Mouse (Mus musculus) G1E (cell line): Measurements from ENCODE around the gene Mrps16.

Experiments used
- CTCF ChIP-seq: IDR thresholded peaks from 2 replicates; pipeline ENCODE4 v1.5.1; 2012; ENCODE audit warnings: low read depth, low read length, inconsistent platforms, mixed read lengths
- GATA1 ChIP-seq: IDR thresholded peaks from 2 replicates; pipeline ENCODE4 v1.6.1; 2012; ENCODE audit warnings: borderline replicate concordance, low read length, inconsistent platforms, mixed read lengths
- TAL1 ChIP-seq: conservative IDR thresholded peaks from 2 replicates; pipeline ENCODE4 v1.6.1; 2012; ENCODE audit warnings: low read depth, low read length, inconsistent platforms, mixed read lengths

DNA sequence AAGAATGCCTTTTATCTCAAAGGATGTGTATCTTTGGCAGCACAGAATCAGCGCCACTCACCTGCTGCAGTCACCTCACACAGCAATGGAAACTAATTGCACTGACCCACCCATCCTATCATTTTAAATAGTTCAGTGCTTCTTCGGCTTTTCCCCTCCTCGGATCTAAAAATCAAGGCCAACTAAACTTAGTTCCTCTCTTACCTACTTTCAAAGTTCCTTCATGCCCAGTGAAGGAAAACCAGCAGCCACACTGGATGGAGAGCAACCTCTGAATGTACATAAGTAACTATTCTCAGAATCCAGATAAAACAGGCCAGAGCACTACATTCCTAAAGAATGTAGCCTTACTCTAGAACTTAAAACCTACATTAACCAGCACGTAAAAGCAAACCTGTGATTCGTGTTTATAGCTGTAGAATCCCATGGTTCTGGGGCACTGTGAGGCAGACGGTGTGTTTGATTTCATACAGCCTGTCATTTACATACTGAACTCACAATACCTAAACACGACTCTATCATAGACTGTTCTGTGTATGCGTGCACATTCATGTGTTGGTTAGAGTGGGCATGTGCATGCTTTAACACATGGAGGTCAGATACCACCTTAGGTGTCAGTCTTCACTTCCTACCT, 3.9 kb downstream of the Mrps16 start:
- TF ChIP-seq CTCF (no peak), TAL1 (no peak), GATA1 (no peak)
